Mouse (Mus musculus) myocyte (in vitro differentiated cells): ENCODE data around the gene A930009A15Rik. TPM values are rescaled to one million over a fixed set of nuclear protein-coding genes. Genes with fewer than 3 reads are reported as not detected.

Source experiments
- H3K27me3 ChIP-seq: one replicate; pipeline ENCODE4 v1.6.1; 2011; ENCODE audit not compliant: control insufficient read depth, insufficient read depth, insufficient read length
- H3K36me3 ChIP-seq: one replicate; pipeline ENCODE4 v1.6.1; 2011; ENCODE audit not compliant: control insufficient read depth, insufficient read depth
- H3K4me2 ChIP-seq: one replicate; pipeline ENCODE4 v1.6.1; 2011; ENCODE audit warnings: low read depth, control low read depth
- H3K4me3 ChIP-seq: one replicate; pipeline ENCODE4 v1.5.1; 2011; ENCODE audit warnings: mild to moderate bottlenecking, control low read depth, moderate library complexity
- H3K79me2 ChIP-seq: one replicate; pipeline ENCODE4 v1.6.1; 2011; ENCODE audit not compliant: control insufficient read depth, insufficient read depth
- H3ac ChIP-seq: one replicate; pipeline ENCODE4 v1.6.1; 2011; ENCODE audit not compliant: control insufficient read depth, insufficient read length
- CEBPB ChIP-seq: IDR thresholded peaks from 2 replicates; pipeline ENCODE4 v1.6.1; 2011; ENCODE audit warnings: mild to moderate bottlenecking, moderate library complexity; ENCODE audit not compliant: poor library complexity, insufficient read depth, severe bottlenecking
- E2F4 ChIP-seq: IDR thresholded peaks from one replicate; pipeline ENCODE4 v1.6.1; 2011; ENCODE audit warnings: mild to moderate bottlenecking, control low read depth, moderate library complexity; ENCODE audit not compliant: insufficient read depth
- MAX ChIP-seq: IDR thresholded peaks from one replicate; pipeline ENCODE4 v1.6.1; 2011; ENCODE audit warnings: low read depth, mild to moderate bottlenecking, control low read depth
- MYOD1 ChIP-seq, 3 experiments: IDR thresholded peaks; one replicate each; pipeline ENCODE4 v1.6.1; 2011; ENCODE audit warnings: control low read depth in 2 of 3, low read depth in 2 of 3, mild to moderate bottlenecking in 2 of 3, moderate library complexity in 1 of 3; ENCODE audit not compliant: insufficient read length in 2 of 3, control insufficient read depth in 1 of 3
- MYOG ChIP-seq, 3 experiments: IDR thresholded peaks; one replicate each; pipeline ENCODE4 v1.6.1; 2011; ENCODE audit warnings: control low read depth in 2 of 3, low read depth in 2 of 3, mild to moderate bottlenecking in 2 of 3; ENCODE audit not compliant: insufficient read length in 2 of 3, control insufficient read depth in 1 of 3, insufficient read depth in 1 of 3
- POLR2A ChIP-seq: IDR thresholded peaks from one replicate; pipeline ENCODE4 v1.6.1; 2011; ENCODE audit warnings: low read depth, mild to moderate bottlenecking, control low read depth, moderate library complexity; ENCODE audit not compliant: insufficient read length
- POLR2AphosphoS2 ChIP-seq: IDR thresholded peaks from one replicate; pipeline ENCODE4 v1.6.1; 2011; ENCODE audit warnings: low read depth, control low read depth; ENCODE audit not compliant: insufficient read length
- REST ChIP-seq: IDR thresholded peaks from one replicate; pipeline ENCODE4 v1.6.1; 2011; ENCODE audit warnings: mild to moderate bottlenecking, control low read depth, moderate library complexity; ENCODE audit not compliant: insufficient read depth, insufficient read length
- SRF ChIP-seq: IDR thresholded peaks from one replicate; pipeline ENCODE4 v1.6.1; 2011; ENCODE audit warnings: low read depth; ENCODE audit not compliant: control insufficient read depth, insufficient read length
- TCF12 ChIP-seq: IDR thresholded peaks from one replicate; pipeline ENCODE4 v1.6.1; 2011; ENCODE audit warnings: mild to moderate bottlenecking, control low read depth; ENCODE audit not compliant: poor library complexity, insufficient read depth, severe bottlenecking
- TCF3 ChIP-seq: IDR thresholded peaks from one replicate; pipeline ENCODE4 v1.6.1; 2011; ENCODE audit warnings: low read depth, control low read depth; ENCODE audit not compliant: insufficient read length
- USF1 ChIP-seq: IDR thresholded peaks from one replicate; pipeline ENCODE4 v1.6.1; 2011; ENCODE audit warnings: low read depth, mild to moderate bottlenecking, control low read depth, moderate library complexity
- polyA plus RNA-seq: library from polyadenylated mRNA; unstranded; fragments of >200 nt; fragmentation: generic; extraction: Trizol; gene quantifications from one replicate; pipeline ENCODE4 v1.2.1, GENCODE M21; 2012; ENCODE audit warnings: missing spikeins

Gene A930009A15Rik
- polyA plus RNA-seq, 1 experiment, result not detected

- H3K4me3 ChIP-seq, result no peak overlapping the region
- no peaks in the 10 kb centered on the region for H3K36me3 ChIP-seq
- no peaks in the 10 kb centered on the region for H3K27me3 ChIP-seq
- no peak overlapping the region for H3ac ChIP-seq
- H3K4me2 ChIP-seq, result no peak overlapping the region
- no peaks in the 10 kb centered on the region for H3K79me2 ChIP-seq
- TF ChIP-seq TCF3, result no peak
- TF ChIP-seq MAX, result no peak
- no peak for TF ChIP-seq USF1
- TF ChIP-seq MYOG (IDR thresholded peaks at IDR 0.05; ENCODE audit: control insufficient read depth in 1 of 3, insufficient read depth in 1 of 3, insufficient read length in 2 of 3, low read depth in 2 of 3), result no peak
These were observed 6.7 kb upstream of the A930009A15Rik start for GRCm38 (mm10) chr10:115562911-115563686.

- H3K4me2 ChIP-seq, result no peak overlapping the region
- no peaks in the 10 kb centered on the region for H3K36me3 ChIP-seq
- H3K79me2 ChIP-seq, result no peaks in the 10 kb centered on the region
- no peak overlapping the region for H3ac ChIP-seq
- no peaks in the 10 kb centered on the region for H3K27me3 ChIP-seq
- no peak for TF ChIP-seq CEBPB
- TF ChIP-seq POLR2AphosphoS2, result no peak
- TF ChIP-seq POLR2A, result no peak
- TF ChIP-seq MYOG (IDR thresholded peaks at IDR 0.05; ENCODE audit: control insufficient read depth in 1 of 3, insufficient read depth in 1 of 3, insufficient read length in 2 of 3, low read depth in 2 of 3), result no peak
- TF ChIP-seq REST, result no peak
- TF ChIP-seq SRF, result no peak
- no peak for TF ChIP-seq MAX
- TF ChIP-seq TCF3, result no peak
- no peak for TF ChIP-seq TCF12
- no peak for TF ChIP-seq MYOD1 (IDR thresholded peaks at IDR 0.05; ENCODE audit: control insufficient read depth in 1 of 3, insufficient read length in 2 of 3, low read depth in 2 of 3)
- no peak for TF ChIP-seq E2F4
- no peak for TF ChIP-seq USF1
- no peak overlapping the region for H3K4me3 ChIP-seq
These were observed 5.8 kb upstream of the A930009A15Rik start for GRCm38 (mm10) chr10:115563961-115564360.

- no peak overlapping the region for H3ac ChIP-seq
- no peak overlapping the region for H3K4me3 ChIP-seq
- H3K36me3 ChIP-seq, result no peaks in the 10 kb centered on the region
- H3K79me2 ChIP-seq, result no peaks in the 10 kb centered on the region
- peaks cover 7% of the 10 kb centered on the region for H3K27me3 ChIP-seq
- H3K4me2 ChIP-seq, result no peak overlapping the region
- TF ChIP-seq SRF, result no peak
- TF ChIP-seq POLR2A, result no peak
- TF ChIP-seq POLR2AphosphoS2, result no peak
- TF ChIP-seq MAX, result no peak
- no peak for TF ChIP-seq MYOG (IDR thresholded peaks at IDR 0.05; ENCODE audit: control insufficient read depth in 1 of 3, insufficient read depth in 1 of 3, insufficient read length in 2 of 3, low read depth in 2 of 3)
- TF ChIP-seq CEBPB, result no peak
- TF ChIP-seq MYOD1 (IDR thresholded peaks at IDR 0.05; ENCODE audit: control insufficient read depth in 1 of 3, insufficient read length in 2 of 3, low read depth in 2 of 3), result no peak
- TF ChIP-seq REST, result no peak
- no peak for TF ChIP-seq E2F4
- no peak for TF ChIP-seq USF1
- no peak for TF ChIP-seq TCF12
- TF ChIP-seq TCF3, result no peak
These were observed 791 bp downstream of the A930009A15Rik start for GRCm38 (mm10) chr10:115570577-115570976.

GRCm38 (mm10) chr10:115571317-115571716, 1.5 kb downstream of the A930009A15Rik start:
- no peaks in the 10 kb centered on the region for H3K36me3 ChIP-seq
- TF ChIP-seq REST, result no peak
- no peak overlapping the region for H3ac ChIP-seq
- H3K79me2 ChIP-seq, result no peaks in the 10 kb centered on the region
- H3K4me3 ChIP-seq, result no peak overlapping the region
- peaks cover 7% of the 10 kb centered on the region for H3K27me3 ChIP-seq
- no peak overlapping the region for H3K4me2 ChIP-seq

GRCm38 (mm10) chr10:115571734-115572440, 2.1 kb downstream of the A930009A15Rik start:
- TF ChIP-seq REST (no peak), SRF (no peak), TCF12 (no peak), MYOD1 (IDR thresholded peaks at IDR 0.05; ENCODE audit: control insufficient read depth in 1 of 3, insufficient read length in 2 of 3, low read depth in 2 of 3) (no peak), CEBPB (no peak), USF1 (no peak), E2F4 (no peak), POLR2A (no peak), MAX (no peak), POLR2AphosphoS2 (no peak), TCF3 (no peak), MYOG (IDR thresholded peaks at IDR 0.05; ENCODE audit: control insufficient read depth in 1 of 3, insufficient read depth in 1 of 3, insufficient read length in 2 of 3, low read depth in 2 of 3) (no peak)
- Histone ChIP-seq H3ac (no peak overlapping the region), H3K4me2 (no peak overlapping the region), H3K36me3 (no peaks in the 10 kb centered on the region), H3K79me2 (no peaks in the 10 kb centered on the region), H3K27me3 (peaks cover 7% of the 10 kb centered on the region), H3K4me3 (no peak overlapping the region)
